Mouse (Mus musculus) naive thymus-derived CD4-positive, alpha-beta T cell, adult 2 months (primary cell): Measurements from ENCODE around the gene Tmem117.

Experiments used
- DNase-seq: peaks from one replicate; pipeline ENCODE4 v3.0.0-alpha.2; 2011; ENCODE audit warnings: low read depth

Gene Tmem117

DNA sequence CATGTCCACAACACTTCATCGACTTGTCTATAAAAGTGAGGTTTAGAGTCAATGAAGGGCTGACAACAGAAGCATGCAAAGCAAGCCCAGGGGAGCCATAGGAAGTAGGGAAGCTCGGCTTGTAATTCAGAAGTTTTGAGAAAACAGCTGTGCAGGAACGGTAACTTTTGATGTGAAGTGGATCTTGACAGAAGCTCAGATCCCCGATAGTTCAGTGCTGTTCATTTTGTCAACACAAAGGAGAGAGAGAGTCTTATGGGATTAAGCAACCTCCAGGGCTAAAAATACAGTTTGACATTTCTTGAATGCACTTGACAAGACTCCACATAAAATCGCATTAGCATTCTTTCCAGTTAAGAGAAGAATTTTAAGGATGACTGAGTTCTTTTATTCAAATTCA, 265.1 kb downstream of the Tmem117 start:
- no peak for DNase-seq

DNA sequence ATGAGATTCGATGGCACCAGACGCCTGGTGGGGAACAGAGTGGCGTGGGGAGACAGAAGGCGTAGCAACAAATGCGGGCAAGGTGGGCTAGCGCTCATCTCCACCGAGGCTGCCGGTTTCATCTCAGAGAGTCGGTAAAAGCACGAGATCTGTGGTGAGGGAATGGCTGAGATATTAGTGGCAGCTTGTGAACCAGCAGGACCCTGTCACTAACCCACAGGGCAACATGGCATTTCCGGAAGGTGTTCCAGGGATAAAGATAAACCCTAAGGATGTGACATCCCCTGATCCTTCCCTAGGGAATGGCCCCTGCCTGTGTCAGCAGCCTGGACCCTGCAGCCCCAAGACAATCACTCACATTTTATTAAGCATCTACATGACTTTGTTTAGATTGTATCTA, 266.6 kb downstream of the Tmem117 start:
- no peak for DNase-seq

DNA sequence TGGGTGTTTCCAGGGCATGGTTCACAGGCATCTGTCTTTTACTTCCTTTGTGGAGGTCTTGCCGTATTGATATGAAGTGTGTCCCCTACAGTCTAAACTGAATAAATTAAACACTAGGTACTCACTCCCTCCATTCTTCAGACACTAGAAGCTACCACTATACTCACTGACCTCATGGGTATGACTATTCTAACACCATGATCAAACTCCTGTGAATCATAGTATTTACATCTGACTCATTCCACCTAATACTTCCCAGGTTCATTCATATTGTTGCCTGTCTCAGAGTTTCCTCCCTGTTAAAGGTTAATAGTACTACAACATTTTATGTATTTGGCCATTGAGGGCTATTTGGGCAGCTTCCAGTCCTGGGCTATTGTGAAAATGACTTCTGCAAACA, 274.2 kb downstream of the Tmem117 start:
- no peak for DNase-seq

DNA sequence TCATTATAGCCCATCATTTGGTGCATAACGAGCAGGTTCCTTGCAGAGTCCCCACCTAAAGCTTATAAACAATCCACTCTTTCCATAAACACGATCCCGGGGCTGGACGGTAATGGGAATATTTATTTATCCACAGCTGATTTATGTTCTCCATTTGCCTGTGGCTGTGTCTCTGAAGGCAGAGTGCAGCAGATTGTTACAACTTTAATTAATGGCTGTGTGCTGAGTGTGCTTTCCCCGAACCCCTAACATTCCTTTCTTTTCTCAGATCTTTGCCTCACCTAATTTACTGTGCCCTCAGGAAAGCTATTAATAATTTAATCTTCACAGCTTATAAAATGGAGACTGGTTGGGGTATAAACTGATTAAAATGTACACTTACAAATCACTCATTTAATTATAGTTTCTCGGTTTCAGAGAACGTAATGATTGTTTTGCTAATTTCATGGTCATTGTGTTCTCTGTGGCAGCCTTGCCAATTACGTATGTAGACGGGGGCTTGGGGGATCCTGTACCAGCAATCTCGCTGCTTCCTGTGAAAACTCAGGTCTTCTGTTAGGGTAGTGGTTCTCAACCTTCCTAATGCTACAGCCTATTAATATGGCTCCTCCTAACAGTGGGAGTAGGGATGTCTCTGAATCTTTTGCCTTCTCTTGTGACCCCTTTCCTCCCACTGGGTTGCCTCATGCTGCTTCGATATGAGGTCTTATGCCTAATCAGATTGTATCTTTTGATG, 275.8 kb downstream of the Tmem117 start:
- no peak for DNase-seq

DNA sequence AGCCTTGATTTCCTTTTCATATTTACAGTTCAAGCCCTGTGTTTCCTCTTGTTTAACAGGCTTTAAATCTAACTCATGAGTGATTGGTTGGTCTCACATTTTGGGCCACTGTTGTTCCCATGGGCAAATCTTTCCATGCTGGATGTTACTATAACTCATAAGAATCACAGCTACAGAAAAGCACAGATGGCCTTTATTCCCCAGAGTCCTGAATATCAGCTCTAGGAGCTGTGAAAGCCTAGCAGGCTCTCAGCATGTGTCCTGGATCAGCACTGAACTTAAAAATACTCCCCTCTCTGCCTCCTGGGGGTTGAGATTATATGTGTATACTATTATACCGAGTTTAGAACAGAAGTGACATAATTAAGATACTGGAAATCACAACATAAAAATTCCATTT, 292.6 kb downstream of the Tmem117 start:
- DNase-seq = no peak

DNA sequence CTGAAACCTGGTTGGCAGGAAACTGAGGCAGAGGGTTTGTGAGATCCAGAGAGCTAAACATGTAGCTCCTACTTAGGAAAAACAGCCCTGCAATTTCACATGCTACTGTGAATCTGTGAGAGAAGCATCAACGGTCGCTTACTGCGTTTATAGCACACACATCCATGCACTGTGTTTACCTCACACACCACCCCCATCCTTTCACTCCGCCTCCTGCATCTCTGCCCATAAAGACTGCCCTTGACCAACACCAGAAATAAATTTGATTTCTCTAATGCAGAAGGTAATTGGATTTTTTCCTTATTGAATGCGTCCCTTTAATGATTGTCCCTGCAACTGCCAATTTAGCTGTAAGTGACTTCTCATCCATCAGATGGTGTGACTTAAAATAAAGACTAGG, 299.0 kb downstream of the Tmem117 start:
- no peak for DNase-seq

DNA sequence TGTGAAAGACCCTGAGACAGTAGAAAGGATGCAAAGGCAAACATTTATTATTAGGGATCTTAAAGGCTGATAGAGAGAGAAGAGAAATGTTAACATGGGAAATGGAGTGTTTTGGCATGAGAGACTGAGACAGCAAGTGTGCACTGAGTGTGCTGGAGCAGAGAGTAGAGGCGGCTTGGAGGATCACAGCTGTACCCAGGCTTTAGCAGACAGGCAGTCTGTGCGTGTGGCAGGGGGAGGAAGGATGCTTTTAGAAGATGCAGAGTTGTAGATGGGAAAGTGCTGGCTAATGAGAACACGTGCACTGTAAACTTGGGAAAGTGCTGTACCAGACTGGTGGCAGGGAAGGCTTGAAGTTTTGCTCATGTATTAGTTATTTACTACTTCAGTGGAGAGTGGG, 301.7 kb downstream of the Tmem117 start:
- DNase-seq = no peak

DNA sequence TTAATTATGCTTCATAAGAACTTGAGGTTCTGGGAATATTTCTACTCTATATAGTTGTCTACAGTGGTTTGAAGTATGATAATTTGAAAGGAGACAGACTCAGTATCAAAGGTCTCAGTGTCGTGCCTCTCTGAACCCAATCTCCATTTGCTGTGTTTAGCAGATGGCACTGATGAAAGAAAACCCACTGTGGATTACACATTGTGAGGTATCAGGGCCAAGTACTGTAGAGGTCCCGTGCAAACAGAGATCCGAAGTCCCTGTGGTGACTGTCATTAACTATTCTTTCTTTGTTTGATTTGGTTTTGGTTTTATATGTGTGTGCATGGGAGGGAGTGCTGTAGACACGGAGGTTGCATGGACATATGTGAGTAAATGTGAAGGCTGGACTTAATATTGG, 304.0 kb downstream of the Tmem117 start:
- DNase-seq = no peak

DNA sequence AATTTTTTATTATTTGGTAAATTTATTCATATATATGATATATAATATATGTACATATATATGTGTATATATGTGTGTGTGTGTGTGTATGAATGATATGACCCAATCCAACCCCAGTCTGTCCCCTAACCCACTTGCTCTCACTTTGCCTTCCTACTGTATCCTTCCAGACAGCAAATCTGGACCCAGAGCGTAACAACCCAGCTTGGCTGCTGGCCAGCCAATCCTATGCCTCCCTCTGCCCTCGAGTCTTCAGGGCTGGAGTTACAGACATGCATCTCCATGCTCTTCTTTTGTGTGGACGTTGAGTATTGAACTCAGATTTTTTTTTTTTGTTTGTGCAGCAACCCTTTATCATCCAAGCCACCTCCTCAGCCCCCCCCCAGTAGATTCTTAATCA, 304.4 kb downstream of the Tmem117 start:
- DNase-seq = no peak

DNA sequence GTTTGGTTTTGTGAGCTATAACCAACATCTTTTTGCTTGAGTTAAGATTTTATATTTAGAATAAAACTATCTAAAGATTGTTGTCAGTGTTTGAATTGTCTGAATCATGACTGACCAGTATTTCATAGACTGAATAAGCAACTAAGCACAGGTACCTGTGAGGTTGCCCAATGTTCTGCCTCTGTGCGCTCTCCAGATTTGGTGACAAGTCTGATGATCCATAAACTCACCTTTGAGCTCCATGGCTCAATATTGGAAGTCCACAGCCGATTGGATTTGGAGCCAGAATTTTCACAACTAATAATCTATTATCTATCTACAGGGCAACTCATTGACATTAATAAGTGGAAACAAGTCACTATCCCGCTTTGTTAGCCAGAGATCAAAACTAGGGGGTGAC, 312.9 kb downstream of the Tmem117 start:
- DNase-seq = no peak

DNA sequence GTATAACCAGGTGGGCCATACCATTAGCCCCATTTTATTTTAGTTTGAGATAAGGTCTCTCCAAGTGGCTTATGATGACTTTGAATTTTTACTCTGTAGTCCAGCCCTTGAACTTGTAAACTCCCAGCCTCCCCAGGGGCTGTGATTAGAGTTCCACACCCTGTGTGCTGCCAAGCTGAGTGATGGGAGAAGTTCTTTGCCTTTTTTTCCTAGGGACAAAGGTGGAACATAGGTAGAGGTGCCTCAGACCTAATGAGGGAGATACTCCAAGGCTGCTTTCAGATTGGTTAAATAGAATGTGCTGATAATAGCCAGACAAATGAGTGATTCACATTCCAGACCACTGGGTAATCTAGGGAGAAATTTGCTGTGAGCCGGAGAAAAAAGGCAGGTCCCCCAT, 313.4 kb downstream of the Tmem117 start:
- DNase-seq = no peak

DNA sequence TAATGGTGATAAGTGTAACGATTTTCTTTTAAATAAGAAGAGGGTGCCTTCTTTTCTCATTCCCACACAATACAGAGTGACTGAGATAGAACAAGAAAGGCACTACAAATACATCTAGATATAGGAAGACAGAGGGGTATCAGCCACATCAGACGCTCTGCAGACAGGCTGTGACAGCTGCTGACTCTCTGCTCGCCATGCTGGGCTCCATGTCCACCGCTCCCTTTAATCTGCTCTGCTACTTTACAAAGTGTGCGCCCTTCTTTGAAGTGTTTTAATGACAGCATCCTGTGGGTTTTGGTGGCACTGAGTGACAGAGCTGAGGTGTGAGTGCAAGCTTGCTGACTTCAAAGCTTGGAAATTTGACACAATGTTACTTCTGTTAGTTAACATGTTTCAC, 314.9 kb downstream of the Tmem117 start:
- DNase-seq = no peak

DNA sequence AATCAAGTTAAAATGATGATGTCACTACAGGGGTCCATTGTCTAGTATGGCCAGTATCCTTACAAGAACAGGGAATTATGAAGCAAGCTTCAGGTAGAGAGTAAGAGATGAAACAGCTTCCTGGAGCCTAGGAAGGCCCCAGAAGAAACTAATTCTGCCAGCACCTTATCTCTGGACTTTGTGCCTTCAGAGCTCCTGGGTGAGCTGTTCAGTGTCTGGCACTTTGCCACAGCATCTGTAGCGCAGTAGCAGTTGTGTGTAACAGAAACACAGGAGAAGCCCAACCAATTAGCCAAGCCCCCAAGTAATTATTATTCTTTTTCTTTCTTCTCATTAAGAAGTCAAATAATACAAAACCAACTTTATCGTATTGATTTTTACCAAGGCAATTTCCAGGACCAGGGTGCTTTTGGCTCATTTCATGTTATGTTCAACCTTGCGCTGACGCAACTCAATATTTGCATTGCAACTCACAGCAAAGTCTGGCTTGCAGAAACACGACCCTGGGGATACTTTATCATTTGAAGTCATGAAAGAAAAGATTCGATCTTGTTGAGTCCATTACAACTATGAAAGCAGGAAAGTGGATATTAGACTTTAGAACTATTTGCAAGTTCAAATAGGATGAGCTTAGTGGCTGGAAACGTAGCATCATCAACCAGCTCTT, 322.5 kb downstream of the Tmem117 start:
- no peak for DNase-seq

DNA sequence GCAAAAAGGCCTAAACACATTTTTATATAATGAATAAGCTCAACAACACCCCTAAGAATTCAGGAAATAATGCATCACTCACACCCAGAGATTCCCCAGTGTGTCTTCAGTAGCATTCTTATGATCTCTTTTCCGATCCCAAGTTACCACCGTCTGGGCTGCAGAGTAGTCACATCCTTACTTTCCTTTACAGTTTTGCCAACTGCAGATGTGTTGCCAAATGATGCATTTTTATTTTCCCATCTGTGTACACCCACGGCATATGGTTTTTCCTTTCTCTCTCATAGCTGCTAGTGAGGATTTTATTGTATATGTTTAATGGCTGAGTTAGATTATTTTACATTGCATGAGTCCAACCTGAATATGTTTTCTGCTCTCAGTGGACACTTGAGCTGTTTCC, 327.7 kb downstream of the Tmem117 start:
- DNase-seq = no peak

DNA sequence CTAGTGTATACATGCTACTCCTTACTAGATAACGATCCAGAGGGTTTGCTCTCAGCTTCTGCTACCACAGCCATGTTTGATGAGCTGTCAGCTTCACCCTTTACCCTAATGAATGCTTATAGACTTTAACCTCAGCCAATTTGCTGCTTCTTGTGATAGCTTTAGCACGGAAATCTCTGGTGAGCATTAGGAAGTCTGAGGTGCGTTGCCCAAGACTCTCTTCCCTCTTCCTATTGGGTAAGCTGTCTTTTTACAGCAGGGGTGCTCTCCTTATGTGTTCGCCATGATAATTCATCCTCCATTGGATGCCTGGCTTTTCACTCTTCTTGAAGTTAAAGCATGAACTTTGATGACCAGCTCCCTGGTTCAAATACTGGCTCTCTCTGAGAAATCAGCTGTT, 328.2 kb downstream of the Tmem117 start:
- DNase-seq = no peak

DNA sequence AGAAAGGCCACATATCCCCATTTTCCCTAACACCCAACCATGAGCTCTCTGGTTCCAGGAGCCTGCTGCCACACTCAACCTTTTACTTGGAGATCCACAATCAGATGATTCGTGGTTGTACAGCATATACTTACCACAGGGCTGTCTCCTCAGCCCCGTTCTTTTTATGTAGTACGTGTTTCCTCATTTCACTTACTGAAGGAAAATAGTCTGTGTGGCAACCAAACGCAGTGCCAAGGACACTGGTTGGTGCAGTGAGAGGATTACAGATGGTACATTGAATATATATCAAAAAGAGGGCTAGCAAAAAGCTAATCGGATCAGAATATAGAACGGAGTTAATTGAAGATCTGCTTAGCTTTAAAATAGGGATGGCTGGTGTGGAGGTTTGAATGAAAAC, 338.0 kb downstream of the Tmem117 start:
- DNase-seq = no peak

DNA sequence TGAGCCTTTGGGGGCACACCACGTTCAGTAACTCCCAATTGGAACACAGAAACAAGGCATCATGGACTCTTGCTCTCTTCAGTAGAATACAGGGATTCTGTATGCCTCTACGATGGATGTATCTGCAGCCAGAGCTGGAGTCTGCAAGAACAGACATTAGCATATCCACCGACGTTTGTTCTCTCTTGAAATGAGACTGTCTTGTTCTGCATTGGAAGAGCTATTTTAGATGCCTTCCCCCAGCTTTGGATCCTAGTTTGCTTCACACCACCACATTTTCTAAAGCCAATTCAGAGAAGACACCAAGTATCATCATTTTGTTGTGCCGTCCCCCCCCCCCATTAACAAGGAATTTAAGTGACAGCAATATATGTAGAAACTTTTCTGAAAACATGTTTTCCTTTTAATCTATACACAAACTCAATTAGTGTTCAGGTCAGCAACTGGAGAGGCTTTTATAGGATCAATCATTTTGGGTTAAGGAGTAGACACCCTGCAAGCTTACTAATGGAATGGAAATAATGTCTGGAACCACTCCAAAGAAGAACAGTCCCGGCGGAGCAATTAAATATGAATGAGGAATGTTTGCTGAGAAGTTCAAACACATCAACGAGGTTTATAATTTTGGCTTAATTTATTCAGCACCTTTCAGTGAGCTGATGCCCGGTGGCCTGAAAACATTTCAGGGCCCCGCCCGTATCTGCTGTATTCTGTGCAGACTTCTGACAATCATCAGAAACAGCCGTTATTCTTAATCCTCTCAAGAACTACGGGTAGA, 339.6 kb downstream of the Tmem117 start:
- DNase-seq = no peak

DNA sequence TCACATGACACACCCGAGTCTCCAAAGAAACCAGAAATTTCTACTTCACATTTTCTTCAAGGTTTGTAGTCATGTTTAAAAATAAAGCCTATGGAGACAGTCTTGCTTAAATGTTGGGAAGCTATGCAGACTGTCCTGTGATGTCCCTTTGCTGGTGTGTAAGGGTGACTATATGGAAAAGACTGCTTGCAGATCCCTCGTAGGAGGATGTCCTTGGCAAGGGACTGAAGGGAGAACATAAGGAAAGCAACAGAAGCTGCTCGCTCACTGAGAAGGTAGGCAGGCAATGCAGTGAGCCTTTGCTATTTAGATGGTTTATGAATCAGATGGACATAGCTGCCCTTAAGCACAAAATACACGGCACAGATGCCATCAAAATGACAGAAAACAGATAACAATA, 352.8 kb downstream of the Tmem117 start:
- DNase-seq = no peak

DNA sequence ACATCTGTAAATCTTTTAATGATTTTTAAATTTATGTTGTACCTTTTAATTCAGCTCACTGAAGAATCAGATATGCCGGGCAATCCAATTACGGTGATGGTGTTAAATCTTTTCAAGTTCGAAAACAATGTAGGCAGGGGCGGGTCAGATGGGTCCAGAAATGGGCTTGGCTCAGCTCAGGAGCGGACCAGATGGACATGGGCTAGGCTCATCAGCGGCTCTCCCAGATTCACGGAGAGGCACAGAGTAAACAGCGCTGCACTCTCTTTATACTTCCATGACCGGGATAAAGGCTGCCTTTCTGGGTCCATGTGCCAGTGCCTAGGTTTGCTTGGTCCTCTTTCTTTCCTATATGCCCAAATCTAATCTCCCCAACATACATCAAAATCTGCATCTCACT, 366.3 kb downstream of the Tmem117 start:
- DNase-seq = no peak

DNA sequence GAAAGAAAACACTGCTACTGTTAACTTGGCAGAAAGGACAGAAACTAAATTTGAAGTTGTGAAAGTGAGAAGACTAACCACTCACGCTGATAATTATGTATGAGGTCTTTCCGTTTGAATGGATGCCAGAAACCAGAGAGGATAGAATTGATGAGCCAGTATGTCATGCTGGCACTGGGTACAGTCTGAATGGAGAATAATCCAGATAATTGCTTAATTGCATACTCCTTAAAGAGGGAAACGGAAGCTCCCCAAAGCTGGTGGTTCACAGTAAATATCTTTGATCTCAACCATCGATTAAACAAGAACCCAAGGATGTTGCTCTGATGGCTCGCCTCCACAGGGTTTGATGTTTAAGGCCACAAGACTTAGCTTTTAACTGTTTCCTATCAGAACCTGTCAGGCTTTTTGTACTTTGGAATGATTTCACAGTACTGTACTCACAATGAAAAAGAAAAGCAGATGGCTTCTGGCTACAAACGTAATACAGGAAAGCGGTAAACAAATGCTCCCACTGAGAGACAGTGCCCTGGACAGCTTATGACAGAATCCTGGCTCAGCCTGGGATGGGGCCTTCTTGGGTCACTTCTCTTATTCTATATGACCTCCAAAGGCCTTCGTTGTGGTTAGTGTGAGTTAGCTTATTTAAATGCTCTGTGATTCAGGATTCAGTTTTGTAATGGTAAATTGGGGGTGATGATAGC, 376.2 kb downstream of the Tmem117 start:
- no peak for DNase-seq

DNA sequence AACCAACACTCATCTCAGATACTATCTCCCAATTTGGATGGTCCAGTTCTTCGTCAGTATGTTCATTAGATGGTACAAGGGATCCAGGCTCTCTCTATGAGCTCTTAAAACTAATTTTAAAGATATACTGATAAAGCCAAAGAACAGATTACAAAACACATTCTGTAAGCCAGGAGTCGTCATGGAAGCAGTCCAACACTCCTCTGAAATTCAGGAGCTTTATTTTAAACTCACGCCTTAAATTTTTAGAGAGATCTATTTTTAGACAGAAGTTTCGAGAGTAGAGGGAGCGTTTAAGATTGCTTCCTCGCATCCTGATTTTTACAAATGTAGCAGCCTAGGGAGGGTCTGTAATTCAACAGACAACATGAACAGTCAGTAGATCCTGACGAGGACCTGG, 393.2 kb downstream of the Tmem117 start:
- no peak for DNase-seq

DNA sequence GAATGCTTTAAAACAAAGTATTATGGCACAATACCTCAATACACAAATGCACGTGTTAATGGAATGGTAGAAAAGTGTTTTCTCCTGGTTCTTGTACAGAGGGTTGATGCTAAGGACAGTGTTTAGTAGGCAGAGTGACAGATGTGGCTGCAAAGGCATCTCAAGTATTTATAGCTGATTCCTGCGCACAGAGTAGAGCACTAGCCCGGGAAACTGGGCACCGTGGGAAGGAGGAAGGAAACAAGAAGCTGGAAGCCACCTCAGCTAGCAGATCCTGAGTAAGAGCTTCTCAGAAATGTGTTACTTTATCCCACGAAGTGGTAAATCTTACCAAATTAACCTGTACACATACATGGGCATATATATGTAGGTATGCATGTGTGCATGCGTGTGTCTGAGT, 395.4 kb downstream of the Tmem117 start:
- DNase-seq = no peak
